Mouse (Mus musculus) erythroblast, embryonic 14.5 days (primary cell): ENCODE data around the gene Ttc39a. TPM values are rescaled to one million over a fixed set of nuclear protein-coding genes. Genes with fewer than 3 reads are reported as not detected.
A peak's percentile ranks its signal among the peaks of the same experiment; 100 is the strongest.

ENCODE experiments used
- H3K27me3 ChIP-seq: 2 replicates; pipeline ENCODE4 v1.6.1; 2012; ENCODE audit warnings: inconsistent platforms; ENCODE audit not compliant: control insufficient read depth
- H3K36me3 ChIP-seq: 2 replicates; pipeline ENCODE4 v1.6.1; 2012; ENCODE audit warnings: mild to moderate bottlenecking, inconsistent platforms; ENCODE audit not compliant: control insufficient read depth
- H3K4me1 ChIP-seq: 2 replicates; pipeline ENCODE4 v1.6.1; 2012; ENCODE audit warnings: inconsistent platforms; ENCODE audit not compliant: control insufficient read depth
- H3K4me3 ChIP-seq: replicated peaks from 2 replicates; pipeline ENCODE3; 2012; ENCODE audit warnings: moderate library complexity, mild to moderate bottlenecking, inconsistent platforms
- H3K9me3 ChIP-seq: 2 replicates; pipeline ENCODE4 v1.6.1; 2012; ENCODE audit warnings: low read length, inconsistent platforms, mixed read lengths; ENCODE audit not compliant: control insufficient read depth
- GATA1 ChIP-seq: IDR thresholded peaks from 2 replicates; pipeline ENCODE4 v1.6.1; 2012; ENCODE audit warnings: low read length, inconsistent platforms, mixed read lengths
- TAL1 ChIP-seq: IDR thresholded peaks from 3 replicates; pipeline ENCODE4 v1.6.1; 2012; ENCODE audit warnings: low read length, inconsistent platforms, mixed read lengths
- polyA plus RNA-seq: library from polyadenylated mRNA; stranded (reverse); fragments of >175 nt; gene quantifications from 2 replicates; pipeline ENCODE4 v1.2.3, GENCODE M21; 2012

Gene Ttc39a
- polyA plus RNA-seq, 1 experiment = 5.5 TPM

DNA sequence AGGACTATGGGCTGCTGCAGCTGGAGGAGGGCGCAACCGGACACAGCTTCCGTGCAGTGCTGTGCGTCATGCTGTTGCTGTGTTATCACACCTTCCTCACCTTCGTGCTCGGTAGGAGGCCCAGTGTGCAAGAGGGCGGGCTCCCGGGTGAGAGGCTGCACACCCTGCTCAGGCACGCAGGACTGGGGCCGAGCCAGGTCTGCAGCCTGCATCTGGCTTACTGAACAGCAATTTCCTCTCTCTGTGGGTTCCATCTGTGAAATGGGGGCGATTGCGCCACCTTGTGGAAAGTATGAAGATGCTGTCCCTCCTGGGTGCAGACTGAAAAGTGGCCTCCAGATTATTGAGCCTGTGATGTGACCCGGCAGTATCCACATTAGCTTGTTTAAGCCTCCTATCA, 24.4 kb downstream of the Ttc39a start:
- no peaks in the 10 kb centered on the region for H3K27me3 ChIP-seq
- peaks cover 51% of the 10 kb centered on the region for H3K4me1 ChIP-seq
- H3K9me3 ChIP-seq = no peaks in the 10 kb centered on the region
- no peak for TF ChIP-seq GATA1
- TF ChIP-seq TAL1 = no peak
- peaks cover 90% of the 10 kb centered on the region for H3K36me3 ChIP-seq
- H3K4me3 ChIP-seq = peak overlapping the region; percentile 23

DNA sequence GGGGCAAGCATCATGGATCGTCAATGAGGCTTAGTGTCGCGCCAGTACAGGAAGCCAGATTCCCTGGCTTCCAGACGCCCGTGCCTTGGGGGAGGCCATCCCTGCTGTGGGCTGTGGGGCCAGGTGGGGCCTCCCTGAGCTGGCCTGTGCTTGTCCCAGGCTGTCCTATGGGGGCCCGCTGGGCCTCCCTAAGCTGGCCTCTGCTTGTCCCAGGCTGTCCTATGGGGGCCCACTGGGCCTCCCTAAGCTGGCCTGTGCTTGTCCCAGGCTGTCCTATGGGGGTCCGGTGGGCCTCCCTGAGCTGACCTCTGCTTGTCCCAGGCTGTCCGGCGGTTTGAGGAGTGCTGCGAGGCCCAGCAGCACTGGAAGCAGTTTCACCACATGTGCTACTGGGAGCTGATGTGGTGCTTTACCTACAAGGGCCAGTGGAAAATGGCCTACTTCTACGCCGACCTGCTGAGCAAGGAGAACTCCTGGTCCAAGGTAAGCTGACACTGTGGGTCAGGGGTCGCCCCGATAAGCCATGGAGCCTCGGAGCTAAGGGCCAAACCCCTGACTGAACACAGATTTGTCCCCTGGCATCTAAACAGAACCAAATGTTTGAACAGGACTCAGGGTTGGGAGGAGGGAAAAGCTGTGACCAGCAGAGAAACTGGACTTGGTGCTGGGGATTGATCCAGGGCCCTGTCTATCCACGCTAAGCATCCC, 26.4 kb downstream of the Ttc39a start:
- no peak for TF ChIP-seq GATA1
- TF ChIP-seq TAL1 = no peak
- Histone ChIP-seq H3K9me3 (no peaks in the 10 kb centered on the region), H3K4me3 (no peak overlapping the region), H3K27me3 (no peaks in the 10 kb centered on the region), H3K36me3 (peaks cover 93% of the 10 kb centered on the region), H3K4me1 (peaks cover 49% of the 10 kb centered on the region)

GRCm38 (mm10) chr4:109433641-109434040, 27.2 kb downstream of the Ttc39a start:
- TF ChIP-seq TAL1 = 0 out of 3 replicates have a peak, but pooled peaks have one; percentile 19
- TF ChIP-seq GATA1 = no peak
- peaks cover 57% of the 10 kb centered on the region for H3K4me1 ChIP-seq

GRCm38 (mm10) chr4:109434256-109434655, 27.8 kb downstream of the Ttc39a start:
- no peak overlapping the region for H3K4me3 ChIP-seq
- peaks cover 96% of the 10 kb centered on the region for H3K36me3 ChIP-seq
- no peaks in the 10 kb centered on the region for H3K9me3 ChIP-seq
- TF ChIP-seq GATA1 (no peak), TAL1 (no peak)
- no peaks in the 10 kb centered on the region for H3K27me3 ChIP-seq
- H3K4me1 ChIP-seq = peaks cover 63% of the 10 kb centered on the region

More at GRCm38 (mm10) chr4:109433641-109434040, 27.2 kb downstream of the Ttc39a start:
- Histone ChIP-seq H3K27me3 (no peaks in the 10 kb centered on the region), H3K9me3 (no peaks in the 10 kb centered on the region), H3K4me3 (no peak overlapping the region), H3K36me3 (peaks cover 96% of the 10 kb centered on the region)

DNA sequence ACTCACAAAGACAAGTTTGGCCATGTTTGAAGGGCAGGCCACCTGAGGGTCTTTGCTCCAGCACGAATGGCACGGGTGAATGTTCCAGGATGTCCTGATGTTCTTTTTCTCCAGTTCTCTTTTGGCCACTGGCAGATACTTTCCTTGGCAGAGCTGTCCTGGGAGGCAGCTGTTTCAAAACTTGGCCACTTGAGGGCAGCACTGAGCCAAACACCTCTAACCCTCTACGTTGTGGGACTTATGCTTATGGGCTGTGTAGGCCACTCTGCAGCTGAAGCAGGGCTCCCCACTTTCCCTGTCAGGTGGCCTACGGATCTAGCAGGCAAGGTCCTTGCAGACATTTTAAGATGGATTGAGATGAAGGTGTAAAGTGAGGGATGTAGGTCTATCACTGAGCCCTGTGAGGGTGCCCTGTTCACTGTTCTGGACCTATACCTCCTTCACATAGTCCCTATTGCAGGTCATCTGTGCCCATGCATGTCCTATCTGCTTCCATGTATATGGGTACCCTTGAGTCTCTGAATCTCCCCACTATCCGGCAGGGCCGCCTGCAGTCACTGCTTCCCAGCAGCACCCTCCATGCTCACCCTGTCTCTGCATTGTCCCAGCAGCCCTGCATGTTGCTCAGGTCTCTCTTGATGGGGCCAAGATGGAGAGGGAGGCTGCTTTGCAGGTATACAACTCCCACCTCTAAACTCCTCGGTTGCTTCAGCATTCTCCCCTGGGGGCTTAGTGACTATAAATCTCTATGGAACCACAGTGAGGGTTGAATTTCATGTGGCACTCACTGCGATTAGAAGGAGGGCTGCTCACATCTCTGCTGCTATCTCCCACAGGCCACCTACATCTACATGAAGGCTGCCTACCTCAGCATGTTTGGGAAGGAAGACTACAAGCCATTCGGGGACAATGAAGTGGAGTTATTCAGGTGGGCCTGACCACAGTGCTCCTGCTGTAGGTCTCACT, 31.8 kb downstream of the Ttc39a start:
- Histone ChIP-seq H3K4me1 (peaks cover 70% of the 10 kb centered on the region), H3K4me3 (peak overlapping the region; percentile 56), H3K36me3 (peaks cover 99% of the 10 kb centered on the region), H3K9me3 (no peaks in the 10 kb centered on the region), H3K27me3 (no peaks in the 10 kb centered on the region)
- TF ChIP-seq GATA1 (no peak), TAL1 (no peak)

DNA sequence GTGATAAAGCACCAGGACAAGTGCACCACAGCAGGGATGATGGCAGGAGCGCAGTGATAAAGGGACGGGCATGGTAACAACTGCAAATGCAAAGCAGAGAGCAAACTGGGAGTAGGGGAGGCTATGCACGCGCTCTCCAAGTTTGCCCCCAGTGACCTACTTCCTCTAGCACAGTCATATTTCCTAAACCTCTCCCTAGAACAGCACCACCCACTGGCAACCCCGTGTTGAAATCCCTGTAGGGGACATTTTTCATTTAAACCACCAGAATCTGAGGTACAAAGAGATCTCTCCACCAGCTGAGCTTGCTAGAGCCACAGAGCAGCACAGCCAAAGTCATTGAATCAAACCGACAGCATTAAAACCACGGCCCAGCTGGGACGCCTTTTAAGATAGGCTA, 32.7 kb downstream of the Ttc39a start:
- Histone ChIP-seq H3K27me3 (no peaks in the 10 kb centered on the region), H3K4me1 (peaks cover 72% of the 10 kb centered on the region), H3K4me3 (peak overlapping the region; percentile 56), H3K9me3 (no peaks in the 10 kb centered on the region), H3K36me3 (peaks cover 99% of the 10 kb centered on the region)
- TF ChIP-seq TAL1 (no peak), GATA1 (no peak)

- Histone ChIP-seq H3K36me3 (peaks cover 99% of the 10 kb centered on the region), H3K4me3 (peak overlapping the region; percentile 56), H3K27me3 (no peaks in the 10 kb centered on the region), H3K4me1 (peaks cover 78% of the 10 kb centered on the region), H3K9me3 (no peaks in the 10 kb centered on the region)
- TF ChIP-seq GATA1 (peak; percentile 94), TAL1 (peak; percentile 92)
Observed at GRCm38 (mm10) chr4:109439825-109440248, 33.4 kb downstream of the Ttc39a start.

- H3K36me3 ChIP-seq = peaks cover 99% of the 10 kb centered on the region
- H3K27me3 ChIP-seq = no peaks in the 10 kb centered on the region
- H3K4me3 ChIP-seq = peak overlapping the region; percentile 56
- no peaks in the 10 kb centered on the region for H3K9me3 ChIP-seq
- no peak for TF ChIP-seq TAL1
- no peak for TF ChIP-seq GATA1
- peaks cover 81% of the 10 kb centered on the region for H3K4me1 ChIP-seq
Observed at GRCm38 (mm10) chr4:109440381-109440780, 34.0 kb downstream of the Ttc39a start.

- H3K36me3 ChIP-seq = peaks cover 99% of the 10 kb centered on the region
Observed at GRCm38 (mm10) chr4:109441000-109441399, 34.6 kb downstream of the Ttc39a start.

More at GRCm38 (mm10) chr4:109441000-109441399, 34.6 kb downstream of the Ttc39a start:
- Histone ChIP-seq H3K9me3 (no peaks in the 10 kb centered on the region), H3K4me3 (peak overlapping the region; percentile 56), H3K27me3 (no peaks in the 10 kb centered on the region), H3K4me1 (peaks cover 86% of the 10 kb centered on the region)
- no peak for TF ChIP-seq TAL1
- TF ChIP-seq GATA1 = no peak
